Mouse (Mus musculus): ENCODE results near the gene Gphn.

Gene Gphn

GRCm38 (mm10) chr12:78225707-78226518, at the start of gene Gphn:
Gene Gphn, plus strand, starts transcription at chr12:78226379.
- peak; percentile 89 for DNase-seq (ENCODE audit: low read depth, low spot score)

GRCm38 (mm10) chr12:78181452-78181851, 44.7 kb upstream of the Gphn start:
- DNase-seq (ENCODE audit: low read depth, low spot score): no peak

- no peak for DNase-seq (ENCODE audit: low read depth, low spot score)
These were observed 32.2 kb upstream of the Gphn start, which contains the start of gene Gm6657 for GRCm38 (mm10) chr12:78193942-78194341. Gene Gm6657, plus strand, starts transcription at chr12:78194242.

GRCm38 (mm10) chr12:78195368-78195767, 30.8 kb upstream of the Gphn start:
- no peak for DNase-seq (ENCODE audit: low read depth, low spot score)

GRCm38 (mm10) chr12:78203646-78204045, 22.5 kb upstream of the Gphn start:
- no peak for DNase-seq (ENCODE audit: low read depth, low spot score)

GRCm38 (mm10) chr12:78205915-78206570, 20.1 kb upstream of the Gphn start:
- DNase-seq (ENCODE audit: low read depth, low spot score): no peak

GRCm38 (mm10) chr12:78206571-78206960, 19.6 kb upstream of the Gphn start:
- DNase-seq (ENCODE audit: low read depth, low spot score): no peak

- no peak for DNase-seq (ENCODE audit: low read depth, low spot score)
These were observed 16.3 kb upstream of the Gphn start for GRCm38 (mm10) chr12:78209856-78210255.

- DNase-seq (ENCODE audit: low read depth, low spot score): no peak
These were observed 10.7 kb upstream of the Gphn start for GRCm38 (mm10) chr12:78215490-78215889.

GRCm38 (mm10) chr12:78219191-78219825, 6.9 kb upstream of the Gphn start:
- DNase-seq (ENCODE audit: low read depth, low spot score): no peak

GRCm38 (mm10) chr12:78226519-78226875, 318 bp downstream of the Gphn start:
- peak; percentile 87 for DNase-seq (ENCODE audit: low read depth, low spot score)

- DNase-seq (ENCODE audit: low read depth, low spot score): no peak
These were observed 1.1 kb downstream of the Gphn start for GRCm38 (mm10) chr12:78227021-78227932.

- no peak for DNase-seq (ENCODE audit: low read depth, low spot score)
These were observed 2.0 kb downstream of the Gphn start for GRCm38 (mm10) chr12:78228139-78228538.

- no peak for DNase-seq (ENCODE audit: low read depth, low spot score)
These were observed 6.4 kb downstream of the Gphn start for GRCm38 (mm10) chr12:78232560-78232959.

GRCm38 (mm10) chr12:78248366-78248765, 22.2 kb downstream of the Gphn start:
- no peak for DNase-seq (ENCODE audit: low read depth, low spot score)

GRCm38 (mm10) chr12:78249151-78249550, 23.0 kb downstream of the Gphn start:
- no peak for DNase-seq (ENCODE audit: low read depth, low spot score)

- peak; percentile 3 for DNase-seq (ENCODE audit: low read depth, low spot score)
These were observed 51.2 kb downstream of the Gphn start for GRCm38 (mm10) chr12:78277386-78277785.

- DNase-seq (ENCODE audit: low read depth, low spot score): no peak
These were observed 64.2 kb downstream of the Gphn start for GRCm38 (mm10) chr12:78290384-78290783.

- no peak for DNase-seq (ENCODE audit: low read depth, low spot score)
These were observed 72.7 kb downstream of the Gphn start for GRCm38 (mm10) chr12:78298824-78299398.

GRCm38 (mm10) chr12:78315106-78315505, 88.9 kb downstream of the Gphn start:
- DNase-seq (ENCODE audit: low read depth, low spot score): no peak

GRCm38 (mm10) chr12:78327946-78328345, 101.8 kb downstream of the Gphn start:
- DNase-seq (ENCODE audit: low read depth, low spot score): no peak
